Mouse (Mus musculus): ENCODE measurements around the gene Gm28047. TPM values are rescaled to one million over a fixed set of nuclear protein-coding genes. Genes with fewer than 3 reads are reported as not detected.
A peak's percentile ranks its signal among the peaks of the same experiment; 100 is the strongest.

Gene Gm28047
- polyA plus RNA-seq, 1 experiment from 2014 or later, result not detected

MicroRNA genes within 50 kb of the gene (microRNA counts, 519-probe panel; counts per million panel counts)
- 460 counts per million, percentile 65 among the panel's probes with 10 or more counts for microRNA mmu-miR-688

Small RNAs within 50 kb of the gene (microRNA-seq; reads per million reads assigned to microRNA genes)
- 0.54 reads per million for gene Mir688

Other genes with a start within 250 kb of the Gm28047 start
- 12.0 TPM in 2 replicates for gene Sp1, start 218.9 kb downstream of the Gm28047 start, polyA plus RNA-seq (2016; fragmentation: Nextera tagmentation; extraction: Ambion mirVana)
- gene Amhr2, start 179.7 kb downstream of the Gm28047 start, polyA plus RNA-seq (2016; fragmentation: Nextera tagmentation; extraction: Ambion mirVana), result 0.13 and 0.60 TPM in 2 replicates
- 59.0 and 59.8 TPM in 2 replicates for gene Prr13, start 166.0 kb downstream of the Gm28047 start, polyA plus RNA-seq (2016; fragmentation: Nextera tagmentation; extraction: Ambion mirVana)
- gene Pcbp2, start 154.5 kb downstream of the Gm28047 start, polyA plus RNA-seq (2016; fragmentation: Nextera tagmentation; extraction: Ambion mirVana), result 228 and 230 TPM in 2 replicates
- gene Gm10337, start 121.3 kb downstream of the Gm28047 start, polyA plus RNA-seq (2016; fragmentation: Nextera tagmentation; extraction: Ambion mirVana), result not detected in 2 replicates
- 27.9 and 33.8 TPM in 2 replicates for gene Map3k12, start 108.0 kb downstream of the Gm28047 start, polyA plus RNA-seq (2016; fragmentation: Nextera tagmentation; extraction: Ambion mirVana)
- 114 and 119 TPM in 2 replicates for gene Tarbp2, start 106.9 kb downstream of the Gm28047 start, polyA plus RNA-seq (2016; fragmentation: Nextera tagmentation; extraction: Ambion mirVana)
- 3.0 and 3.7 TPM in 2 replicates for gene Npff, start 100.1 kb downstream of the Gm28047 start, polyA plus RNA-seq (2016; fragmentation: Nextera tagmentation; extraction: Ambion mirVana)
- gene Atf7, start 397 bp upstream of the Gm28047 start, polyA plus RNA-seq (2016; fragmentation: Nextera tagmentation; extraction: Ambion mirVana), result 33.7 and 34.2 TPM in 2 replicates
- gene Atp5g2, start 47.3 kb upstream of the Gm28047 start, polyA plus RNA-seq (2016; fragmentation: Nextera tagmentation; extraction: Ambion mirVana), result 61.0 and 68.1 TPM in 2 replicates
- gene Calcoco1, start 97.1 kb upstream of the Gm28047 start, polyA plus RNA-seq (2016; fragmentation: Nextera tagmentation; extraction: Ambion mirVana), result 46.4 and 50.2 TPM in 2 replicates